Mouse (Mus musculus) kidney, adult 2 months (tissue): Measurements from ENCODE around the gene Cacna1d.

Experiments used
- CTCF ChIP-seq: fragments of 200-500 bp; conservative IDR thresholded peaks from 2 replicates; pipeline ENCODE4 v1.5.1; 2011; ENCODE audit warnings: low read depth, mild to moderate bottlenecking, control low read depth, low read length, moderate library complexity, mixed read lengths; ENCODE audit not compliant: insufficient read depth, insufficient read length
- POLR2A ChIP-seq: fragments of 200-500 bp; IDR thresholded peaks from one replicate; pipeline ENCODE4 v1.6.1; 2011; ENCODE audit warnings: low read depth, low read length, control low read depth

DNA sequence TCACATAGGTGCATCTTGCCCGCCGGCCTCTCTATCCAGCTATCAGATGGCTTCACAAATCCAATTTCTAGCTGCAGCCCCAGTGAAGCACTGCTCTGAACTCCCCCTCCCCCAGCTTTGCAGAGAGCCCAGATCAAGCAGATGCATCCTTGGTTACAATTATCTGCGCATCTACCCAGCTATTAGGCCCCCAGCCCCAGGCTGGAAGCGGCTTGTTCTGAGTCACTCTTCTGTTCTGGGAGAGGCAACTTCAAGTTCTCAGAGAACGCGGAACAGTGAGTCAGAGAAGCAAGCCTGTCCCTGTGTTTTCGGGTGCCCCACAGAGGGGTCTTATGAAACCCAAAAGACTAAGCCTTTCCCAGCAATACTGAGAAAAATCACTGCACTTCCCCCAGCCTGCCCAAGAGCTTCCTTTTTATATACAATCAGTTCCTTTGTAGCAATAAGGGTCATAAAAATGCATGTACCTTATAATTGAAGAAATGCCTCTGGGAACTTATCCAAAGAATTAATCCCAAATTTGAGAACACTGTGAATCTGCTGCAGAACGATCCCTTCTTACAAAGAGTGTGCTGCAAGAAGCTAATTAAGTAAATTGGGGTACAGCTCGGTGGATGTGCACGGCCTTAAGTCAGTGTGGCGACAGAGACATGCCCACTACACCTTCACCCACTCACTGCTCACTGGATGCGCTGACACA is 235.4 kb downstream of the Cacna1d start:
- TF ChIP-seq CTCF (no peak), POLR2A (no peak)
